Mouse (Mus musculus) embryonic fibroblast, embryonic 13.5 days (primary cell): ENCODE data around the gene Cd3g.

Source experiments
- CTCF ChIP-seq: IDR thresholded peaks from 2 replicates; pipeline ENCODE4 v1.5.1; 2011; ENCODE audit warnings: mild to moderate bottlenecking, control low read depth, low read length, moderate library complexity, borderline replicate concordance; ENCODE audit not compliant: insufficient read depth
- POLR2A ChIP-seq: IDR thresholded peaks from 2 replicates; pipeline ENCODE4 v1.6.1; 2011; ENCODE audit warnings: low read depth, mild to moderate bottlenecking, control low read depth, low read length, moderate library complexity

- no peak for TF ChIP-seq CTCF
- no peak for TF ChIP-seq POLR2A
These were observed 6.1 kb upstream of the Cd3g start for GRCm38 (mm10) chr9:44986242-44986781.
